Mouse (Mus musculus) spleen, adult 2 months (tissue): ENCODE data around the gene Slc25a38. TPM values are rescaled to one million over a fixed set of nuclear protein-coding genes. Genes with fewer than 3 reads are reported as not detected.

Source experiments
- DNase-seq, 2 experiments: peaks; one replicate each; pipeline versions ENCODE4 v3.0.0 to v3.0.0-alpha.2; 2012 to 2021; ENCODE audit warnings: low spot score in 2 of 2, low read depth in 1 of 2
- H3K27ac ChIP-seq: fragments of 200-500 bp; 2 replicates; pipeline ENCODE4 v1.5.1; 2012; ENCODE audit warnings: low read length, inconsistent platforms; ENCODE audit not compliant: insufficient read depth
- H3K27me3 ChIP-seq: fragments of 200-500 bp; 2 replicates; pipeline ENCODE4 v1.6.1; 2012; ENCODE audit warnings: mild to moderate bottlenecking, moderate library complexity, low read length, inconsistent platforms; ENCODE audit not compliant: control insufficient read depth, insufficient read depth
- H3K36me3 ChIP-seq: fragments of 200-500 bp; 2 replicates; pipeline ENCODE4 v1.6.1; 2012; ENCODE audit warnings: mild to moderate bottlenecking, low read length, inconsistent platforms; ENCODE audit not compliant: control insufficient read depth, insufficient read depth
- H3K4me1 ChIP-seq: fragments of 200-500 bp; 2 replicates; pipeline ENCODE4 v1.6.1; 2011; ENCODE audit warnings: inconsistent platforms; ENCODE audit not compliant: control insufficient read depth, insufficient read depth, insufficient read length
- H3K4me3 ChIP-seq: fragments of 200-500 bp; 2 replicates; pipeline ENCODE4 v1.5.1; 2011; ENCODE audit warnings: mild to moderate bottlenecking, inconsistent platforms; ENCODE audit not compliant: insufficient read depth, insufficient read length; ENCODE audit errors: extremely low read depth
- CTCF ChIP-seq: fragments of 200-500 bp; IDR thresholded peaks from 2 replicates; pipeline ENCODE4 v1.5.1; 2011; ENCODE audit warnings: mild to moderate bottlenecking, inconsistent platforms; ENCODE audit not compliant: insufficient read depth, insufficient read length, insufficient replicate concordance; ENCODE audit errors: extremely low read depth
- POLR2A ChIP-seq: fragments of 200-500 bp; IDR thresholded peaks from 2 replicates; pipeline ENCODE4 v1.6.1; 2011; ENCODE audit warnings: low read depth, low read length, inconsistent platforms
- WGBS: fragments of 180-500 bp; shearing (Covaris S2); methylation state at CpG from one replicate; pipeline ENCODE4 v1.1.7; 2018; 5-methylcytosine and 5-hydroxymethylcytosine counted together
- polyA plus RNA-seq: library from polyadenylated mRNA; depleted of rRNA; stranded (reverse); fragments of >200 nt; gene quantifications from 2 replicates; pipeline ENCODE4 v1.2.3, GENCODE M21; 2012; rRNA removed

The Slc25a38 gene
- polyA plus RNA-seq, 1 experiment: 48.1 TPM

DNA sequence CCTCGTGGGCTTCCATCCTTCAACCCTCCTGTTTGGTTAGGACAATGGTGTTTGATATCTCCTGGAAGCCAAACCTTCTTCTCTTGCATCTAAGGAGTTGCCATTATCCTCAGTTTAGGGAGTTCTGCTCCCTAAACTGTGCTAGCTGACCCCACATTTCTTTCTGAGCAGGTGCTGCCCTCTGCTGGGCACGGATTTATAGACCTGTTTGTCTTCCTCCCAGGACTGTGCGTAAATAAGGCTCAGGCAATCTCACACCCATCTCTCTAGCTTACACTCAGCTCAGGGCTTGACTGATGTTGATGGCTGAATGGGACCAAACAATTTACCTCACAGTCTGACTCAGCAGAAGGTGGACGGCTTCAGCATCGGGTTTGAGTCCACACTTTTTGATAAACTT lies 61.1 kb downstream of the Slc25a38 start:
- H3K4me1 ChIP-seq: no peaks in the 10 kb centered on the region

More for the DNA sequence above, 61.1 kb downstream of the Slc25a38 start:
- 50% methylated on average over 5 of the region's 5 CpGs for WGBS
- no peaks in the 10 kb centered on the region for H3K27me3 ChIP-seq
- H3K4me3 ChIP-seq: no peak overlapping the region
- no peaks in the 10 kb centered on the region for H3K36me3 ChIP-seq
- TF ChIP-seq POLR2A: no peak
- TF ChIP-seq CTCF: peak; percentile 12; the same call in 1 of the 2 replicates
- no peak overlapping the region for H3K27ac ChIP-seq
- peak in 1 of 2 experiments; percentile 46 for DNase-seq

Other genes with a start within 250 kb of the Slc25a38 start
- gene Wdr48, start 215.5 kb upstream of the Slc25a38 start, polyA plus RNA-seq: 27.5 and 32.8 TPM in 2 replicates
- 6.6 and 7.6 TPM in 2 replicates for gene Gorasp1, start 172.8 kb upstream of the Slc25a38 start, polyA plus RNA-seq
- 0.04 and 0.15 TPM in 2 replicates for gene Ttc21a, start 172.8 kb upstream of the Slc25a38 start, polyA plus RNA-seq
- 50.5 and 78.5 TPM in 2 replicates for gene Csrnp1, start 125.7 kb upstream of the Slc25a38 start, polyA plus RNA-seq
- 0.08 TPM in 2 replicates for gene Xirp1, start 86.8 kb upstream of the Slc25a38 start, polyA plus RNA-seq
- gene Cx3cr1, start 40.5 kb upstream of the Slc25a38 start, polyA plus RNA-seq: 14.4 and 16.8 TPM in 2 replicates
- gene Ccr8, start 18.3 kb upstream of the Slc25a38 start, polyA plus RNA-seq: 0.82 and 1.8 TPM in 2 replicates
- 2,660 and 3,812 TPM in 2 replicates for gene Rpsa, start 17.3 kb downstream of the Slc25a38 start, polyA plus RNA-seq
- gene Mobp, start 39.3 kb downstream of the Slc25a38 start, polyA plus RNA-seq: not detected in 2 replicates
- gene Myrip, start 191.1 kb downstream of the Slc25a38 start, polyA plus RNA-seq: 0.13 and 1.2 TPM in 2 replicates